Mouse (Mus musculus) naive thymus-derived CD4-positive, alpha-beta T cell, adult 2 months (primary cell): Measurements from ENCODE around the gene Cd96.
"Not testable (repeated sequence)": the region's sequence is repeated elsewhere in the genome, so short reads cannot be mapped to it uniquely, and the experiment has no call there.

Experiments
- DNase-seq: peaks from one replicate; pipeline ENCODE4 v3.0.0-alpha.2; 2011; ENCODE audit warnings: low read depth

Gene Cd96

DNA sequence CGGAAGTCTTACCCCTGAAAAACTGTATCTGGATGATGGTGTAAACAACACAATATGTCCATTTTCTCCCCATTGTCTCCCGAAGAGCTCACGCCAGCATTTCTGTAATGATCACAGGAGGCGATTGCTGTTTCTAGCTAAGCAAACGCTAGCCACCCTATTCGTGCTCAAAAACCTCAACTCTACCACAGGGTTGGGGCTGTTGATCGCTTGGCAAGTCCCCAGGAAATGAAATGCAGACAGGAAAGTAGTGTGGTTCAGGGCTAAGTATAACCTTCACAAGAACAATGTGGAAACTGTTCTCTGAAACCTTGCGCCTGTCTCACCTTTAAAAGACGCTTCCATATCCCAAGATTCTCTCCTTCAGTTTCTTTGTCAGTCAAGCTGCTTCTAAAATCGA is at the start of gene Cd96:
TSS of gene Cd96 (minus strand) at position 232 of the 400 bp plus-strand sequence.
- peak; percentile 85 for DNase-seq

DNA sequence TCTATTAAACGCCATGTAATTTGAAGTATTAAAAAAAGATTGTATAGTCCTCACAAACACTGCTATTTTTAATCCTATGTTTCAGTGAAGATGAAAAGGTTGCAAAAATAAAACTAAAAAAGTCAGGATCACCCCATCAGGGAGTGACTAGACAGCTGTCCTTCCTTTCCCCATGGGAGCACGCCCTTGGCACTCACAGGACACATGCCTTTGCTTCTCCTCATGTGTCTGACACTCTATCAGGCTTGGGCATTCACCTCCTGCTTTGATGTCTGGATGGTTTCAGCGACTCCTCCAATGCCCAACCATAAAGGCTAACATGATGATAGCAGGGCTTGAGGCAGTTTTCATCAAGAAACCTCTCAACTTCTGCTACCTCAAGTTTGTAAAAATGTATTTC is 46.9 kb upstream of the Cd96 start:
- no peak for DNase-seq

DNA sequence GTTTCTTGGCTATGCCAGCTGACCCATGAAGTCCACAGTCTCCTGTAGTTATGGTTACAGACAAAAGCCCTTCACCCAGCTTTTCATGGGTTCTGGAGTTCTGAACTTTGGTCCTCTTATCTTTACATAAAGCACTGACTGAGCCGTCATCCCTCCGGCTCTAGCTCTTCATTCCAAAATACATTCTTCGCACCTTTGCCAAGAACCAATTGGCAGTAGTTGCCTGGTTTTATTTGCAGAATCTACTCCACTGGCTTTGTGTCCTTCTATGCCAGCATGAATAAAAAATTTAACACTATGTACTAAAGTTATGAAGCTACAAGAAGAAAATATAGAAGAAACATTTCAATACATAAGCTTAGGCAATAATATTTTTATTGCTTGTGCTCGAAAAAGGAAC is 45.3 kb upstream of the Cd96 start:
- DNase-seq, result no peak

DNA sequence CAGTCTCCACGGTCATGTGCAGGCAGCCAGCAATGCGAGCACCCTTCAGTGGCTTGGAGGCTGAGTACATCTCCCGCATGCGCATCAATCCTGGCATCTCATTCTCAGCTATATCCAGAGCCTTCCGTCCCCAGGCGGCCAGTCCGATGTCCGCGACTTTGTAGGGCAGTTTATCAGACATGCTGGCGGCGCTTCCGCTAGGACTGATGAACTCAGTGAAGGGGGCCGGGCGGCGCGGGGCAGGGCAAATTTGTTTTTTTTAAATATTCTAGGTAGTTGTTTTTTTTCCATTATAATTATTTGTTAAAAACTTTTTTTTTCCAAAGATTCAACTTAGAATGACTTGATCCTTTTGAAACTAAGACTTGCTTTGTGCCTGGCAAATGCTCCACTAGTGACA is 34.8 kb upstream of the Cd96 start, which contains the start of gene Gm4737:
TSS of gene Gm4737 (minus strand) at position 246 of the 400 bp plus-strand sequence.
- DNase-seq, result not testable (repeated sequence)

DNA sequence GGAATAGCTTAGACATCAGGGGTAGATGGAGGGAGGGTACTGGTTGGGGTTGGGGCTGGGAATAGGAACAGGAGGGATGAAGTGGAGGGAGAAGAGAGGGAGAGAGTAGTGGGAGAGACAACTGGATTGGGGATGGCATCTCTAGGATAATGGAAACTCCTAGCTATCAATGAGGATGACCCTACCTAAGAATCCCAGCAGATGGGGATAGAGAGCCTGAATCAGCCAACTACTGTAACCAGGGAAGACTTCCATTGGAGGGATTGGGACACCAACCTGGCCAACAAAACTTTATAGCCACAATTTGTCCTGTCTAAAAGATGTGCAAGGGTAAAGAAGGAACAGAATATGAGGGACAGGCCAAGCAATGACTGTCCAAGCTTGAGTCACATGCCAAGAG is 31.1 kb upstream of the Cd96 start:
- DNase-seq, result no peak

DNA sequence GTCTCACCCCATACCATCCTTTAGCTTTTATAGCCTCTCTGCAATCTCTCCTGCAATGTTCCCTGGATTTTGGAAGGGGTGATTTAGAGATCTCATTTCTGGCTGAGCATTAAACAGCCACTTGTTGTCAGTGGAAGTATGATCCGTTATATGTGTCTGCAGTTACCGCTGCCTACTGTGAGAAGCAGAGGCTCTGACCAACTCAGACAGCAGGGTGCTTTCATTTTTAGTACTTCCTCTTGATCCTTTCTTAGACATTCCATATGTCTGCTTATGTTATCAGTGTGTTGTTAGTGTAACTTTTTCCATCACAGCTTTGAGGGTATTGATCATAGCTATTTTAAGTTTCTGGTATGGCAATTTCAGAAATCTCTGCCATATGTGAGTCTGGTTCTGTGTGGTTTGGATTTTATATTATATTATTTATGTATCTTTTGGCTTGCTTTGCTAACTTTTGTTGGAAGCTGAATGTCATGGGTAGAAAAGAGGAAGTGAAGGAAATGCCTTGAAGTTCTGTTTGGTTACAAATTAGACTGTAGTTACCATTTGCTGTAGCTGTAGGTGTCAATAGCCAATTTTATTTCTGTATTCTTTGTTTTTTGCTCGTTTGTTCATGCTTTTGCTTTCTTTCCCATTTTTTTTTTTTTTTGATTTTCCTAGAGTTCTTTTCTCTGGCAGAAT is 28.8 kb upstream of the Cd96 start:
- no peak for DNase-seq

DNA sequence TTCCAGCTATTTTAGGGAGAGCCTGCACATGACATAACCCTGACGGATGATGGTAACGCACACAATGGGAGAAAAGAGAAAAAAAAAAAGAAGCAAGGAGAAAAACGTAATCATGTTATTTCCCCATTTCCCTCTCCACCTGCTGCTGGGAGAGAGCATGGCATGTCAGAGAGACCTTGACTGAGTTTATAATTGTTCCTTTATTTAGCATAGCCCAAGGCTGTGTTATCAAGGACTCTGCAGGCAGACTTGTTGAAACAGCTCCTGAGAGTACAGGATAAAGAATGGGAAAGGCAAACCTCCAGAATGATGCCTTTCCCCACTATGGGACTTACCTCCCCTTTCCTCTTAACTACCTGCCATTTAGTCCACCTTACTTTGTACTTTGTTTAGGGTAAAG is 26.9 kb upstream of the Cd96 start:
- no peak for DNase-seq

DNA sequence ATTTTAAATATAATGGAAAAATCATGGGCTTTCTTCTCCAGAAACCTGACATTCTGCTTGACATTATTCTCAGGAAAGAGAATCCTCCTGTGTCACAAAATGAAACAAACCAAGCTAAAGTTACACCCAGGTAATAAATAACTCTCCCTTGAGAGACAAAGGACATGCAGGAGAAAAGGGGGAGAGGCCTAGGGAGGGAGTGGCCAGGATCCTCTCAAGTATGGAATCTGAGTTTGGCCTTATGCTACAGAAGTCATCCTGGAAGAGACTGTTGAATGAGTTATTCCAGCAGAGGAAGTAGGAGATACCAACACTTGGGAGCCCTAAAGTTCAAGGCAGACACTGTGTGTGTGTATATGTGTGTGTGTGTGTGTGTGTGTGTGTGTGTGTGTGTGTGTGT is 2.2 kb upstream of the Cd96 start:
- no peak for DNase-seq

DNA sequence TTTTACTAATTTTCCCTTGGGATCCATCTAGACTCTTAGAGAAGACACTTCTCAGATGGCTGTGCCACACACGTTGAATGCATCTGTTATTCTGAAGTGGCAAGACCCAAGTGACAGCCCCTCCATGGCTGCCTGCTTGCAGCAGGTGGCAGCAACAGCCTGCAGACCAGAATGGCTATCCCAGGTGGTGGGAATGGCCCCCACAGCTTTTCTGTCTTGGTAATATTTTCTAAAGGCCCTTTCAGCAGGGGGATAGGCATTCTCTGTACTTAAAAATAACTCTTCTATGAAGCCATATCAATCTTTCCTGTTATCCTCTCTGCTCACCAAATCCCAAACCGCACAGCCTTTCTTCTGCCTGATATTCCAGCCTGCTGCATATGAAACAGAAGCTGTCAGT is 1.4 kb upstream of the Cd96 start:
- DNase-seq, result peak; percentile 68

DNA sequence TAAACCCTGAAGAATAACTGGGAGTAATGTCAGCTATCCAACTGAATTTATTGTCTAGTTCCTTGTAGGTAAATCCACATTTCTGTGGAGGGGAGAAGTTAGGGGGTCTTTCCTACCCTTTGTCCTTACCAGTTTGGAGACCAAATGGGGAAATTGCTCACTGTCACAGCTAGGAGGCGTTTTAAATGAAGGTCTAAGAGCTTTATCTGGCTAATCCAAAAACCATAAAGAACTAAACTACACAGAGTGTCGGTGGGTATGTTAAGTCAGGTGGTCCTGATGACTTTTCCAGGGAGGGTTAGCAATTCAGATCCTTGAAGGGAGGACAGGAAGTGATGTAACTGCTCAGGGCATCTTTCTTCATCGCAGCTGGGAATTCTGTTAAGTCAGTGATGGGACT is 556 bp upstream of the Cd96 start:
- peak; percentile 51 for DNase-seq

DNA sequence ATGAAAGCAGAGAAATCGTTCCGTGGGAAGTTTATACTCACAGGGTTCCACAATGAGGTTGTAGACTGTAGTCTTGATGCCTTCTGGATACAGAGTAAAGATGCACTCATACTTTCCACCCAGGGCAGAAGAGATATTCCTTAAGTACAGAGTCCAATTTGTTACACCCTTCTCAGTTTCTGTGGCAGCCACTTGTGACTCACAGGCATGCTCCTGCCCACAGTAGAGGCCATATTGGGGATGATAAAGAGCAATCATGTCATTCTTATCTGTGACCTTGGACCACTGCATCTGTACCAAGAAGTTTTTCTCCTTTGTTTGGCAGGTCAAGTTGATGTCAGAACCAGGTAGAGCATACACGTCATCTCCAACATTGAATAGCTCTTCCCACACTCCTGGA is 2.4 kb downstream of the Cd96 start:
- DNase-seq, result no peak

DNA sequence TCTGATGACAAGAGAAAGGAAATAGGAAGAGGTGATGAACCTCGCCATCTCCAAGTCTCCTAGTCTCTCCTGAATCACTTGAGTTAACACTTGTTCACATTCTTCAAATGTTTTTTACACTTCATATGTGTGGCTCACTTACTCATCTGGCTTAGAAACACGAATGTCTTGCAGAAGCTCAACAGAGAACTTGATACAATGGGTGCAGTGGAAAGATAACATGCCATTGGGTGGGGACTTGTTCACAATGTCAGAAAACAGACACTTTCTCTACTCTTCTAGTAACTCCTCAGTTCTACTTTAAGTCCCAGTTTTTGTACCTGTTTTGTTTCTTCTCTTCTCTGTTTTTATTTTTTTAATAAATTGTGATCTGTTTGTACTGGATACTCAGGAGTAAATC is 5.3 kb downstream of the Cd96 start:
- DNase-seq, result no peak

DNA sequence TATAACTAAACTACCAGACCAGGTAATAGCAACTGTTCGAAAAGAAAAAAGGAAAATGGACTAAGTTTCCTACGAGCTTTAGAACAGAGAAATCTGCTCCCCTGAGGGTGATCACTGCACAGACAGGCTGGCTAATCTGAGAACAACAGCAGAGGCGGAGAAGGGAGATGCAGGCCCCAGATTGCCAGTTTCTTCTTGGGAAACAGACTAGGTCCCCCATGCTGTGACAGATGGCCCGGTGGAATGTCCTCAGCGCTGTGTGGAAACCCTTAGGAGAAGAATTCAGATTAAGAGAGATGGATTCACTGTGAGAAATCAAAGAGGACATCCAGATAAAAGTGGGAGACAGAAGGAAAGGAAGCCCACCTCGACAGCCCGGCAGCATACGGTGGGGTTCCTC is 10.5 kb downstream of the Cd96 start:
- no peak for DNase-seq

DNA sequence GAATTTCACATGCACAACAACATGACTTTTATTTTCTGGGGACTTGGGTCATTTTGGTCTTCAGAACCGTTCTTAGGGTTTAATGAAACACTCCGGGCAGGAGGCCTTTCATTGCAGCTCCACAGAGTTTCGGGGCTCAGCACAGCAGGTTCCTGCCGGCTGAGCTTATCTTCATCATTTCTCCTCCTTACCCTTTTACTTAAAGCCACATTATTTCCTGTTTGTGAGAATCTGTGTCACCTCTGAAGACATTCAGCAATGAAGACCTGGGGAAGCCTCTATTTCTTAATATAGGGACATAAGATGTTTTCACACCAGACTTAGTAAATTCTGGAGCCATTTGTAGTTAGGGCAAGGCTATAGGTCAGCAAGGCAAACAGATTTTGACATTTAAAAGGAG is 12.6 kb downstream of the Cd96 start:
- DNase-seq, result peak; percentile 62

DNA sequence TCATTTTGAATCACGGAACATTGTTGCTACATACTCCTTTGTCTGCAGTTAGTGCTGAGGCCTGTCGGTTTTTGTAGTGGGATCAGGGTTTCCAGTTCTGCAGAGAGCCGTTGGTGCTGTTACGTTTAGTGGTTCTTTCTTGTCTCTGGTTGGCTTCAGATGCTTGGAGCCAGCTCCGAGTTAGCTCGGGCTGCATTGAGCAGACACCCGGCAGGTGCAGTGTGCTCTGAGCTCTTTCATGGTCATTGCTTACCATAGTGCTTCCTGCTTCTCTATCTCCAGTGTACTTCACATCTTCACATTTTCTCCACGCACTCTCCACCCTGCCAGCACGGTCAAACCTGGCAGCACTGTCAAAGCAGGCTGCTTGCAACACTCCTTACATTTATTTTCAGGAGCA is 15.6 kb downstream of the Cd96 start:
- DNase-seq, result peak; percentile 74

DNA sequence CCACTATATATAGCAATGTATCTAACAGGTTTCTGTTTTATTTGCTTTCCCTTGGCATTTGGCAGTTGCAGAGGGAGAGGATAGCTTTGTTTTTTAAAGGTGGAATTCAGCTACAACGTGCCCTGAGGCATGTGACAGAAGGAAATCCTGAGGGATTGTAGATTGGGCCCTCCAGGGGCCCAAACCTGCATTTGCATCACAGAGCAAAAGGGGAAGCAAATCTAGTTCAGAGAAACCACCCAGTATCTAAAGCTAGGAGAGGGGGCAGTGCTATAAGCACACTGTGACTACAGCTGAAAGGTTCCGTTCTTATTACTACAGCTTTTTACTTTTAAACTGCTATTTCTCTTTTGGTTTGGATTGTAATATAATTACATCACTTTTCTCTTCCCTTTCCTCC is 18.3 kb downstream of the Cd96 start:
- no peak for DNase-seq

DNA sequence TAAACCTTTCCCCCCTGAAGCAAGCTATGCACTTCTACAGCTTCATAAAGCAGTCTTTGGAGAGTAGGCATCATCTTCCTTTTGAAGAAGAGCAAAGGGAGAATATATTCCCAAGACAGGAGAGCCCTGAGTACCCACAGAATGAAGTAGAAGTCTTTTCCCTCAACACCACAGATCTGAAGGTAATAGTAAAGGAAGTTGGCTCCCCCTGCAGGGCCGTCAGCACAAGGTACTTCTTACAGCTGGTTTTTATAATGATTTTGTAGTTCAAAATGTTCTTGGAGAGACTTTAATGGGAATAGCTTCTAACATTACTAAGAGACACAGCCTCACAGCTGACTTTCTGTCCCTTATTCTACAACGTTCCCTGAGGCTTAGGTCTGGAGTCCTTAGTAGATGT is 19.8 kb downstream of the Cd96 start:
- DNase-seq, result peak; percentile 64

DNA sequence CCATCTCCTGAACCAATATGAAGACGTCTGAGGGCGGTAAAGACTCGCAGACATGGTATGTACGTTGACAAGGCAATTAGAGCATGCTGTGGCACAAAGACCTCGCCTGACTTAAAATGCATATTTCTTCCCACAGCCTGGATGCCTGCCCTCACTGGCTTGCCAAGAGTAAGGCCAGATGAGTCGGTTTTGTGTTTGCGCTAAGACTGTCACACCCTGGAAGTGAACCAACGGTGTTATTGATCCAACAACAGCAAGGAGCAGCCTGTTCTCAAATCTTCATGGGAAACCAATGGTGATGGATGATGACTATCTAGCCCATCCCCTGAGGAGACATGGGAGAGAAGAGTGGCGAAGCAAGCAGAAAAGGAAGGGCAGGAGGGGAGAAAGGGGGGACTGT is 22.6 kb downstream of the Cd96 start:
- no peak for DNase-seq

DNA sequence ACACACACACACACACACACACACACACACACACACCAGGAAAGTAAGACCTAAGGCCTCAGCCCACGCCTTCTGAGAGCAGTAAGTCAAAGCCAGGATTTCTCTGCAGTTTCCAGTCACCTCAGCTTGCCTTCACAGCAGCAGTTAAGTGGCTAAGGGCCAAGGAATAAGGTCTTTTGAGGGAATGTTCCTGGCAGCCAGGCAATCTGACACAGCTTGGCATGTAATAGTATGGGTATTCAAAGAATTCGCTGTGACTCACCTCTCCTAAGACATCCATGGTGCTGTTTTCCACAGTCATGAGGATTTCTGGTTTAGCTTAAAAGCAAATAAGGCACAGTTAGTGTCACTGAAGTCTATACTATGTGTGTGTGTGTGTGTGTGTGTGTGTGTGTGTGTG is 25.6 kb downstream of the Cd96 start:
- DNase-seq, result no peak

DNA sequence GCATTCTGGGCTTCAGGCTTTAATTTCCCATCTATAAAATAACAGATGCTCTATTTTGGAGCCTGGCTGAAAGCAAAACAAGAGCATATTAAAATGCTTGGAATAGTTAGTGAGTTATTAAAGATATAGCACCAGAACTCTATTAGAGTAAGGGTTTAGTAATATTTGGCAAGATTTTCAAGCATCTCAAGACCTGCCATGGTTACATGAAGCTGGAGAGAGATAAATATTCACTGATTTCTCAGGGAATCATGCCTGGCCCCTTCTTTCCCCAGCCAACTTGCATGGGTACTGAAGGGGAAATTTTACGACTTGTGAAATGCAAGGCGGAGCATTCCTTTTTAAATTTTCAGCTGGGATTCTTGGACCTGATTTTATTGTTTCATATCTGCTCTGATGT is 27.1 kb downstream of the Cd96 start:
- no peak for DNase-seq

DNA sequence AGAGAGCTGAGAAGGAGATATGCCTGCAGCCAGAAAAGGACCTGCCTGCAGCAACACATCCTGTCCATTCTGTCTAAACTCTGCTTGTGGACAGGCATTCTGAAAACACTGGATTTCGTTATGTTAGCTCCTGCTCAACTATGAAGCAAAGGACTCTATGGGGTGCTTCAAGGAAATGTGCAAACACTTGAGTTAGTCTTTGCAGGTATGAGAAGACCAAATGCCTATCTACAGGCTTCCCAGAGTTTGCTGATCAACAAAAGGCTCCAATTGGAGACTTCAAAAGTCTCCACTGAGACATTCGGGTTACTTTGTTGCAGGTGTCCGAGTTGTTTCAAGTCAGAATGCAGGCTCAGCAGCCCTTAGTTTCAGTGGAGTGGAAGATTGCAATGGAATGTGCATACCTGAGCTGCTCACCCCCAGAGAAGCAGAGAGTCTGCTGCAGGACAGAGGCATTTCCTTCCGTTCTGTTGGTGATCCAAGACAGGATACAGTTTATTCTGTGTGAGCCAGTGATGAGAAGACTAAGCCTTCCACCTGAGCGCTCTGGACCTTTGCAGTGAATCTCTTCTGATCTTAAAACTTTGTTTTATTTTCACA is 33.1 kb downstream of the Cd96 start:
- no peak for DNase-seq

DNA sequence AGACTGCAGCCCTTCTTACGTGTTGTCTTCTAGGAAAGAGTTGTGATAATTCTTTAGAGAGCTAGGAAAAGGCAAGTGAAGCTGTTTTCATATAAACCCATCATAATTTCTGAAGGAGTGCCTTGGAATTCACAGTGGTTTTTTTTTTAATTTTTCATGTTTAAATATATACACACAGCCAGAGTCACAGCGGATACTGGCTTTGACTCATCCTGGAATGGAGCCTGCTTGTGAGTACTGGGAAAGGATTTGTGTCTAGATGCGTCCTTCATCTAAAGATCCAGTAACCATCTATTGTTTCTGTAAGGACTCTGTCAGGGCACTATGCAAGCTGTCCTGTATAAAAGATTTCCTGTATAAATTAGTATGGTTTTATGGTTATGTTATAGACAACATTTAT is 52.1 kb downstream of the Cd96 start:
- DNase-seq, result no peak

DNA sequence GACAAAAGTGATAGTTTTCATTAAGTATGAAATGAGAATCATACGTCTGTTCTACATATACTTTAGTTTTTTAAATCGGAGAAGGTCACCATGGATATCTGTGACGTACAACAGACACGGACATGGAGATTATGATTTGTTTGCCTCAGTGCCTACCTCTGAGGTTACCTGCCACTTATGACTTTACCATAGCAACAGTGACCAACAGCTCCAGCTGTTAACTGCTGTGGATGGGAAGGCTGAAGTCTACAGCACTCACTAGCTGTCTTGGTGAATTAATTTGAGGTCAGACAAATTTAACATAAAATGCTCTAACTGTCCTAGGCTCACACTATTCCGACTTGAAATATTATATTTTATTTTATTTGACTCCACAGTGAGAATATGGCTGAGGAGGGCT is 56.8 kb downstream of the Cd96 start:
- DNase-seq, result no peak

DNA sequence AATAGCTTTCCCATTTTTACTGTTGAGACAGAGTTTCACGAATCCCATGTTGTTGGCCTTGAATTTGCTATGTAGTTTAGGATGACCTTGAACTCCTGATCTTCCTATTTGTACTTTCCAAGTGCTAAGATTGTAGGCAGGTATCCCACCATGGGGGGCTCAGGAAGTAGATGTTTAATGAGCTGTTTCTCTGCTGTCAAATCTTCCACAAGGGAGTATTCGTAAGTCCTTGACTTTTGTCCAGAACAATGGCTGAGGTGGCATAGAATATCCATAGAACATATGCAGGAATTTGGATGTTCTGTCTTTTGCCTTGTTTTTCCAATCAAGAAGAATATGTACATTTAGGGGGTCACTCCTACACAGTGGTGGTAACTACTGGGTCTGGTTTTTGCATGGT is 73.1 kb downstream of the Cd96 start:
- no peak for DNase-seq
